Mouse (Mus musculus) neutrophil, adult 59 days (primary cell): Measurements from ENCODE around the gene Gp6. TPM values are rescaled to one million over a fixed set of nuclear protein-coding genes. Genes with fewer than 3 reads are reported as not detected.

Source experiments
- total RNA-seq, 2 experiments: library from RNA; stranded (reverse); gene quantifications; 1 replicate in 1 of 2; 2 replicates in 1 of 2; pipeline ENCODE4 v1.2.4; 2023

Gene Gp6
- under 1 TPM; 0.07 to 0.11 TPM for total RNA-seq

GRCm38 (mm10) chr7:4397730-4398129 is at the start of gene Gp6:
Gene Gp6, minus strand, starts transcription at chr7:4397744.

GRCm38 (mm10) chr7:4445216-4445791 is 47.8 kb upstream of the Gp6 start, which contains the start of gene Rdh13:
Gene Rdh13, minus strand, starts transcription at chr7:4445649.

GRCm38 (mm10) chr7:4337509-4337908 is 60.0 kb downstream of the Gp6 start, which contains the start of gene Ncr1:
Gene Ncr1, plus strand, starts transcription at chr7:4337724.

Other genes with a start within 250 kb of the Gp6 start
- 1 to 10 TPM; 4.3 to 5.4 TPM for gene Leng9, start 247.4 kb downstream of the Gp6 start, total RNA-seq
- gene Cdc42ep5, start 232.9 kb downstream of the Gp6 start, total RNA-seq, result not detected
- under 1 TPM; 0.24 to 0.33 TPM for gene Lilra5, start 160.0 kb downstream of the Gp6 start, total RNA-seq
- under 1 TPM in 1 of 2 experiments, not detected in 1; 0.38 TPM for gene Ncr1, start 60.0 kb downstream of the Gp6 start, total RNA-seq
- 1 to 10 TPM; 3.5 to 4.5 TPM for gene Rdh13, start 47.9 kb upstream of the Gp6 start, total RNA-seq
- gene Eps8l1, start 62.9 kb upstream of the Gp6 start, total RNA-seq, result 1 to 10 TPM; 6.2 to 9.9 TPM
- 100 to 1,000 TPM; 226 to 229 TPM for gene Ppp1r12c, start 103.9 kb upstream of the Gp6 start, total RNA-seq
- gene Tnnt1, start 118.6 kb upstream of the Gp6 start, total RNA-seq, result 10 to 100 TPM in 1 of 2 experiments, 1 to 10 TPM in 1; 6.1 to 12.0 TPM
- 1 to 10 TPM; 1.1 to 1.2 TPM for gene Tnni3, start 126.5 kb upstream of the Gp6 start, total RNA-seq
- gene Dnaaf3, start 134.7 kb upstream of the Gp6 start, total RNA-seq, result under 1 TPM; 0.31 to 0.71 TPM
- gene Syt5, start 149.8 kb upstream of the Gp6 start, total RNA-seq, result not detected
- gene Ptprh, start 206.3 kb upstream of the Gp6 start, total RNA-seq, result not detected
- gene Tmem86b, start 233.7 kb upstream of the Gp6 start, total RNA-seq, result 10 to 100 TPM; 17.4 to 23.2 TPM